Mouse (Mus musculus) erythroblast, adult 5-6 weeks (primary cell): Measurements from ENCODE around the gene Trpv6. TPM values are rescaled to one million over a fixed set of nuclear protein-coding genes. Genes with fewer than 3 reads are reported as not detected.

ENCODE experiments used
- ATAC-seq: replicated peaks from 2 replicates; pipeline ENCODE4 v1.8.0; 2016; ENCODE audit warnings: moderate number of reproducible peaks, mild to moderate bottlenecking, moderate TSS enrichment, inconsistent platforms; ENCODE audit not compliant: poor library complexity, low FRiP score, severe bottlenecking
- total RNA-seq, 2 experiments: library from RNA; stranded (forward) in 1 of 2; stranded (reverse) in 1 of 2; fragments of 150-400 nt in 1 of 2; fragments of 200-764, 138-1000 nt in 1 of 2; gene quantifications; 2 replicates each; pipeline versions ENCODE4 v1.2.3 to v1.2.4; 2015 to 2017; ENCODE audit warnings: low replicate concordance in 2 of 2

Trpv6 gene
- total RNA-seq (2015; ENCODE audit: low replicate concordance) (not detected in 2 replicates), total RNA-seq (2017; ENCODE audit: low replicate concordance) (not detected in 2 replicates)

DNA sequence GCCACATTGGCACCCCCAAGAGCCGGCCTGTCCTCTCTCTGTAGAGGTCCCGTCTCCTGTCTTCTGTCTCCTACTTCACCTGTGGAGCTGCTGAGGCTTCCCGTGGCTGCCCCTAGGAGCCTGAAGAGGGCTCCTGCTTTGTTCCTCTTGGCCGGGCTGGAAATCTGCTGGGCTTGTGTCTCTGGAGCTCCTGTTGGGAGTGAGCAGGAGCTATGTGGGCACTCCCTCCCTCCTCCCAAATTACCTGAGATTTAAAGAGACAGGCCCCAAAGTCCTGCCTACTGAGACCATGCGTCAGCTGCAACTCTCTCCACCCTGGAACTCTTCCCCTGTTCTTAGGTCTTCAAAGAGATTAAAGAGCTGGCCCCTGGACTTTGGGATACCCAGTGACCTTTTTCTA is at the start of gene Trpv6:
TSS of gene Trpv6 (minus strand) at position 228 of the 400 bp plus-strand sequence.
- no peak for ATAC-seq

DNA sequence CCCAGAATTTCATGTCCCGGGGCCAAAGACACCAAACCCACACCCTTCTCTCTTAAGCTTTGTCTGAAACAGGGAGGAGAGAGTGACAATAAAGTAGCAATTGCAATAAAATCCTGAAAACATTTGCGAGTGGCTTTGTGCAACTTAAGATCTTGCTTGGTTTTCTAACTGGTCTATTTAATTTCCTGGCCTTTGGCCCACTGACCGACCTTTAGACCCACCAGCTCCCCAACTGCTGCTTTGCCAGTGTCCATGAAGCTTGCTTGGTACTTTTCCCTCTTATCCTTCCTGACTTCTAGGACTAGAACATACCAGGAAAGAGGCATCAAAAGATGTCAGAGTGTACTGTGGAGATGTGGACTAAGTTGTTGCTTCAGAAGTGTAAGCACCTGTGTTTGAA is 49.4 kb upstream of the Trpv6 start:
- no peak for ATAC-seq

DNA sequence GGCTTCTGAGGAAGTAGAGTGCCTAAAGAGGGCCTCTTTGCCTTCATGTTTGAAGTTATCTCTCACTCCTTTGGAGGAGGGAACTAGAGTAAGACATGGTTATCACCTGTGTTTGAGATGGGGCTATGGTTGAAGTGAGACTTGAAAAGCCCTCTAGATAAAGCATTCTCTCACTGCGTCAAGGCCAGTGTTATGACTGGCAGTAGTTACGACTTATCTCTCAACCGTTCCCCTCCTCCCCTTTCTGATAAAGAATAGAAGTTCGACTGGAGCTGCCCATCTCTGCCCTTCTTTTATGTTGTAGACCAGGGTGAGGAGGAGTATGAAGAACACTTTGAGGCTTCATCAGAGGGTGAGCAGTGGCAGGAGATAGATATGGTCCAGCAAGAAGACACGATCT is 48.7 kb upstream of the Trpv6 start:
- ATAC-seq, result 0 out of 2 replicates have a peak, but pooled peaks have one; percentile 21

DNA sequence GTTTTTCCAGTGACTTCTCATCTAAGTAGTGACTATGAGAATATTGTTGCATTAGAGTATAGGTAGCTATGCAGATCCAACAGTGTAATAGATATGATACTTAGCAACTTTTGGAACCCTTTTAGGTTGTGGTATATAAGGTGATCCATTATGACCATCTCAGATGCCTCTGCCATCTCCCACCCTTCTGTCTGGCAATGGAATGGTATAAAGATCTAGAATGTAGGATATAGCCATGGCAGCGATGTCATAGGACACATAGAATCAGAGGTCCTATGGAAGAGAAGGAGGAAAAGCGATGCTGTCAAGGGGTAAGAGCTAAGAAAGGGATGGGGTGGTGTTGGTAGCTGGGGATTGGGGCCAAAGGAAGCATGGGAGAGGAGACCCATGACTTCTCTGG is 47.9 kb upstream of the Trpv6 start, which contains the start of gene Llcfc1:
TSS of gene Llcfc1 (plus strand) at position 301 of the 400 bp plus-strand sequence.
- no peak for ATAC-seq

DNA sequence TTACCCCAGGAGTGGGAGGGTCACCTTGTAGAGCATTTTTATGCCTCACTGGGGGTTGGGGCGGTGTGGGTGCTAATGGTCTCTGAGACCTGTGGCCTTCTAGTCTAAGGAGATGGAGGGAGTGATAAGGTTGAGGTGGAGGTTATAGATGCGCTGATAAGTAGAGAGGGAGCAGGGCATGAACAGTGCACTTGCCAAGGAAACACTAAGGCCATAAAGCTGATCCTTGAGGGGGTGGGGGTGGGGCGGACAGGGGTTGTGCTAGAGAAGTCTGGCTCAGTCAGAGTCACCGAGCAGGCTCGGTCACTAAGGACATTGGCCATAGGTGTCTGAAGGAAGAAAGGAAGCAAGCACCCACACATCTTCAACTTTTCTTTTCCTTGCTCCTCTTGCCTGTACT is 45.5 kb upstream of the Trpv6 start:
- no peak for ATAC-seq

DNA sequence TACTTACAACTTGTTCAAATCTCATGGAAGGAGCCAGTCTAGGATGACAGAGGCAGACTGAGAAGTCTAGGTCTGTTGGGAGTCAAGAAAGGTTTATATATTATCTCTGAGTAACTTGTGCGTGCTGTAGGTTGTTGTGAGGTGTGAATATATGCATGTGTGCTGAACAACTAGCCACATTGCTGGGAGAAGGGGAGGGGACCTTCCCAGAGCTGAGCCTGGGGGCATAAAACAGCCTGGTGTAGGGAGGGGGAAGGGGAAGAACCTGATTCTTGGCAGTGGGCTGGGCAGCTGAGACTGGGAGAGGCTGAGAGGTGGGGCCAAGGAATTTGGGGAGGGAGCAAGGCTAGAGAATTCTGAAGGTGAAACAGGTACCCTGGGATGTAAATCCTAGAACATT is 44.5 kb upstream of the Trpv6 start, which contains the start of gene Trpv5:
TSS of gene Trpv5 (minus strand) at position 101 of the 400 bp plus-strand sequence.
- ATAC-seq, result no peak

DNA sequence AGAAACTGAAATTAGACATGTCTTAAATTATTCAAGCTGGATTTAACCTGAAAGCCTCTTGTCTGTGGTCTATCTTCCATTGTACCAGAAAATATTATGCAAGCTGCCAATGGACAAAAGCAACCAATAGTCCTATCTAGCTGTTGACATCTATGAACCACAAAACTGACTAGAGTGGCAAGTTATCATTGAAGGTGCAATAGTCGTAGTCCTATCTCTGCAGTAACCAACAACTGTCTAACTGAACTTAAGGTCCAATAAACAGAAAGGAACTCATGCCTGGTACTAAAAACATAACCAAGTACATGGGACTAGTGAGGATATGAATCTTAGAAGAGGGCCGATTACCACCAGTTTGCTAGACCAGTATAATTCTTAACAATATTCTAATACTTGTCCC is 40.3 kb upstream of the Trpv6 start:
- no peak for ATAC-seq

DNA sequence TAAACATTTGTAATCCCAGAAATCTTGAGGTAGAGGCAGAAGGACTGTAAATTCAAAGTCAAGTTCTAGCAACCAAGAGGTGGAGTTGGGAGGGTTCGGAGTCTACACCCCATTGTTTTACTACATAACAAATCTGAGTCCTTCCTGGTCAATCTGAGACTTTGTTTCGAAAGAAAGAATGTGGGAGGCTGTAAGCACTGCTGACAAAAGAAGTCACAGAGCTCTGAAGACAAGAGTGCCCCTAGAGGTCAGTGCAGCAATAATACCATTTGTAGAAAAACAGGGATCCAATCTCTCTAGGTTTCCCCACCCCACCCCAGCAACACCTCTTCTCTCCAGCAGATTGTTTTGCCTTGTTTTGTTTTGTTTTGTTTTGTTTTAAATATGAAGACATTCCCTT is 26.1 kb upstream of the Trpv6 start:
- ATAC-seq, result peak; percentile 52

DNA sequence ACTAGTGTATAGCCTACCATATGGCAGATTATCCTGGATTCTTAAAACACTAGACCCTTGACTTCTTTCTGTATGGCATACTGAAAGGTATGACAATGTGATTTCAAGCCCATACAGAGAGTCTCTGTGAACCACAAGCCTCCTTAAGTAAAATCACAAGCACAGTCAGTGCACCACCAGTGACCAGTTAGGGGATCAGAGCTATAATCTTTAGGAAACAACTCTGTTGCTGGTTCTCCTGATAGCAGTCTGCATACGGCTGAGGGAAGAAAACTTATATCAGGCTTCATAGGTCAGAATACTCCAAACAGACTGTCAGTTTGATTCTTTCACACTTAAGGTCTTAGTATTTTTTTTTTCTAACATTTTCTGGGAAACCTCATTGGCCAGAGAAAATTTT is 22.3 kb upstream of the Trpv6 start:
- ATAC-seq, result no peak

DNA sequence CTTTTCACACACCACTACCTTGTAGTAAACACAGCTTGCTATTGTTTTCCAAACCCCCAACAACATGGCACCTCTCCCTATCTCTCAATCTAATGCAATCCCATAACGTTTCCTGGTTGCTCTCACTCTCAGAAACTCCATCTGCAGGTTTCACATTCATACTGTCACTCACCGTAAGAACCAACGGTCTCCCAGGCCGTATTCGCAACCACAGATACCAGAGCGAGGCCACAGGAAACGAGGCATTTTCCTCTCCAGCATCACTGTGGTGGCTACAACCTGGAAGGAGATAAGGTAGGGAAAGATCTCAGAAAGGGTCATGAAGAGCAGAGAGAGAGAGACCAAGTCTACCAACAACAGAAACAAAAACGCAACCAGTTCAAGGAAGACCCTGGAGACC is 18.4 kb upstream of the Trpv6 start:
- ATAC-seq, result no peak

DNA sequence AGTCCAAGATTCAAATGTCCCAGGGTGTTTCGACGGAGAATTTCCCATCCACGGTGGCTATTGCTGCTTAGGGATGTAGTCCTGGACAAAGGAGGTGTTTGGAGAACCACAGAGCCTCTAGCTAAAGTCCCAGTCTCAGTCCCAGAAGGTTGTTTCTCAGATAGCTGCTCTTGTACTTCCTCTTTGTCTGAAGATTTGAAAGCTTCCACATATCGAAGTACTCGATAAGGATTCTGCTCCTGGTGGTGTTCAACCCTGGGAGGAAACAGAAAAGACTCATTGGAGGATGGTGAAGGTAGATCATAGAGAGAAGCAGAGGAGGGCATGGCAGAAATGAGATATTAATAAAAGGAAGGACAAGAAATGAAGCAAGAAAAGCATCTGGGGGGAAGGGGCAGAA is 17.0 kb upstream of the Trpv6 start:
- ATAC-seq, result no peak

DNA sequence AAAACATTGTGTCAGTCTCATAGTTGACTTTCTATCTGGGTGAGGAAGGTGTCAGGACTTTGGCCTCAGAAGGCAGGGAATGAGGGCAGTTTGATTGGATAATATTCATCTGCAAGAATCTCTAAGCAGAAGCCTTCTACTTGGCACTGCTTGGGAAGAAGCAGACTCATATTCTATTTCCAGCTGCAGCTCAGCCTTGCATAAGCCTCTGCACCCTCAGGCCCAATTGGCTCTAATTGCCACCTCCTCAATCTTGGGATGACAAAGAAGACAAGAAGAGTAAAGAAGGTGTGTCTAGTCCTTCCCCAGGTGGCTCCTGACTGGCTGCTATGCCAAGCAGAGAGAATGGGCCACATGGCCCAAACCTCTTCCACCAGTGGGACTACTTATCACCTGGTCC is 10.5 kb upstream of the Trpv6 start:
- no peak for ATAC-seq

DNA sequence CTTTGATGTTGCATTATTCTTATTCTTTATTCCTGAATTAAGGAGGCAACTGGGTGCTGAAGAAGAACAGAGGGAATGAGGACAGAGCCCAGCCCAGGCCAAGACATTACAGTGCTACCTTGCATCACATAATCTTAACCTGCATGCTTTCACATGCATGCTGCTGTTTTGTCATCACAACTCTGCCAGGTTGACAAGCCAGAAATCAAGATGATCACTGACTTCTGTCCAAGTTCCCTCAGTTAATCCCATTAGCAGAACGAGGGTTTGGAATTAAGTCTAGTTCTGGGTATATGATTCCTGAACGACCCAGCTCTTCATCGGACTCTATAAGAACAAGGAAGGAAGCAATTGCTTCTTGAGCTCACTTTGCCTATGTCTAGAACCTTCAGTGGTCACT is 10.0 kb upstream of the Trpv6 start:
- no peak for ATAC-seq

DNA sequence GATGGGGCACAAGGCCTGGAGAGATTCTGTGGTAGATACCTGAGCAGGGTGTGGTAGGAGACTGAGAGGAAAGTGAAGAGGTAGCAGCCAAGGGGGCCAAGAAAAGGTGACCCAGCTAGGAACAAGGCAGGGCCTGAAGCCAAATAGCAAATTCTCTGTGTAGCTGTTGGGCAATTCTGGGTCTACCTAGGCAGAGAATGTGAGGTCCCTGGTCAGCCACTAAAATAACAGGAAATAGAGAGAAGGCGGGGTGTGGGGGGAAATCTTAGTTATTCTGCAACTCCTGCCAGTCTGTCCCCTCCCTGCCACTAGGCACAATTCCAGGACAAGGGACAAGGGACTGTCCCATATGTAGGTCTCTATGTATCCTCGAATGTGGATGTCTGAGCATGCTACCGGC is 7.0 kb upstream of the Trpv6 start:
- ATAC-seq, result no peak

DNA sequence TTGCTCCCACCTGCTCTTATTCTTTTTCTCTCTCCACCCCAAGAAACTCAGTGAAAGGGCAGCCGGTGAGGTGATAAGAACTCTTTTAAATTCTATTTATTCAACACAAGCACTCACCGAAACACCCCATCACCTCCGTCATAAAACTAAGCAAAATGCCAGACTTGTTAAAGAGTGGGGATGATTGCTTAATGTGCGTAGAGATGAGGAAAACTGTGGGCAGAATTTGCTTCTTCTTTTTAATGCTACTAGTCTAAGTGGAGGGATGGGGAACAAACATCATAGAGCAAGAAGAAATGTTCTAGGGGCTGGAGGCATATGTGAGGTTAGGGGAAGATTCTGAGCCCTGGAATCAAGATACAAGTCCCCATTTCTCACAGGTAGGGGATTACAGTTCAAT is 6.6 kb upstream of the Trpv6 start:
- ATAC-seq, result no peak

DNA sequence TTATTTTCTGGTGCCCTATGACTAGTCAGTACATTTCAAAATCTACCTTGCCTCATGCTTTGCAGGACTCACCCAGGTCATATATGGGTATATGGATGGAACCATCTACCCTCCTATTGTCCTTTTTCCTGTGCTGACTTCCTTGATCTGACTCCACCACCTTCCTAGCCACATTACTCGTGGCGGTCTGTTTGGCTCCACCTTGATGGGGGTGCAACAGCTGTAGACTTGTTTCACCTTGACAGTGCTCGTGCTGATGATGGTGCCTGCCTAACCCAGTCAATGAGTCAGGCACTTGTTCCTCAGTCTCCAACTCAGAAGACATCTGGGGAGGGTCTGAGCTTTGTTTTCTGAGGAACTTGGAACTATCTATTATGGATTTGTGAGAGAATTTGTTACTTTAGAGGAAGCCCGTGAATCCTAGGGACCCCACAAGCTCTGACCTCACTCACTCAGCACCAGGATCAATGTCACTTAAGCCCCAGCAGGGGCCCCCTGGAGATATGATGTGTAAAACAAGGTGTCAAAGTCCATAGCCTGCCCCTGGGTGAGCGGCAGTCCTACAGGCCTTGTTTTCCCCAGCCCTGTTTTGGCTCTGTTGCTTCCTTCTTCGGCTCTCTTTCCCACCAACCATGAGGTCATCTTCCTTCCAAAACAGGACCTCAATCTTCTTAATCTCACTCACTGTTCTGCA is 5.1 kb upstream of the Trpv6 start:
- no peak for ATAC-seq

DNA sequence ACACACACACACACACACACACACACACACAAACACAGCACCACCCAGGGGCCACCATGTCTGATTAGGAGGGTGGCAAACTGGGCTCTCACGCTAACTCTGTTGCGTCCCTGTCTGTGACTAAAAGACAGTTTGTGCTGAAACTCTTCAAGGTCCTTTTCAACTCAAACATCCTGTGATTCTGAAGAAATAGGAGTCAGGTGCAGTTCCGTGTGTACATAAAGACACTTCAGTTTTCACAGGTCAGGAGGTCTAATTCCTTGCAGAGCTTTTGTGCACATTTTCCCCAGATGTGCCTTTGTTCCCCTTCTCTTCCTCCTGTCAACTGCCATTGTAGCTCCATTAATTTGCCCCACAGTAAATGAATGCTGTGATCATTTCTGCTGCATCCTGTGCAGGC is 4.2 kb upstream of the Trpv6 start:
- no peak for ATAC-seq

DNA sequence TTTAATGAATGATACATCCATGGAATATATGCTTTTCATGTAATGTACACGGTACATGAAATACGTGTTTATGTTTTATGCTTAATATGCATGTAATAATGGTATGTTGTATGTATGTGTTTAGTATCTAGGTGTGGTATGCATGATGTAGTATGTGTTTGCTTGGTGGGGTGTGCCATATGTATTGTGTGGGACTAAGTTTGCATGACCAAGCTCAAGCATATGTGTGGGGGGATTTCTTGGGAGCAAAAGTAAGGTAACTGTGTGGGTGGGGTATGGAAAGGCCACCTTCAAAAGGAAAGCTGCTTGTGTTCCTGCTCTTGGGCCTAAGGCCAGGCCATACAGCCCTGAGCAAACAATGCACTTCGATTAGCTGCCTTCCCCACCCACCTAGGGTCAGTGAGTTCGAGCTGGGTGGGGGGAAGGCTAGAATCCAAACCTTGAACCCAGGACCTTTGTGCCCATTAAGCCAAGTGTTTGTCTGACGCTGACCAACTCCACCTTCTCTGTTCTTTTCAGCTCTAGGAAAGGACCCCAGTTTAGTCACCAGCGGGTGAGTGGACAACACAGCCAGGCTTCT is 1.8 kb upstream of the Trpv6 start:
- ATAC-seq, result no peak

DNA sequence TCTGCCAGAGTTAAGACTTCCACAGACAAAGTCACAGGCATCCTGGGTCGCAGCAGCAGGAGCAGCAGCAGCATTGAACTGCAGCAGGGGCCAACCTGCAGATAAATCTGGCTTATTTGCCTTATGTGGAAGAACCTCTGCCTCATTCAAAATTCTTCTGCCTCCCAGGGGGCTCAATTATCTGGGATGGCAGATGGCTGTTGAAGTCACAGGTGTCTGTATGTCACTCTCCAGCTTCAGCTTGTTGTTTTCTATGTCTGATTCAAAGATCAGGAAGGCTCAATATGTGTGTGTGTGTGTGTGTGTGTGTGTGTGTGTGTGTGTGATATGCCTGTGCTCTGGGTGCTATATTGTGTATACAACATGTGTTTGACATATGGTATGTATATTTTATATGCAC is 1.2 kb upstream of the Trpv6 start:
- ATAC-seq, result no peak

DNA sequence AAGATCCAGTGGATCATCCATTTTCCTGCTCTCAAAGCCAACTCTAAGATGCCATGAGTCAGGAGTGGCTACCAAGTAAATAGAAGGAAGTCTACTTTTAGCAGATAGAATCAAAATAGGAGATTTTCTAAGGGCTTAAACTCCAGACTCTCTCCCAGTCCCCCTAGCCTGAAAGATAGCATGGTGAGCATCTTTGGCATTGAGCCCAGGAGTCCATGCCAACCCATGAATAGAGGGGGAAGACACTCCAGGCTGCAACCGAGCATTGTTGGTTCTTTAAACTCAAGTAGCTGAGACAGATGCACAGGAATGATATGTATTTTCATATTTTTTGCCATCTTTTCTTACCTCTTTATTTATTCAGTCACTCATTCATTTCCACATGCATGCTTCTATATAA is 994 bp downstream of the Trpv6 start:
- no peak for ATAC-seq

DNA sequence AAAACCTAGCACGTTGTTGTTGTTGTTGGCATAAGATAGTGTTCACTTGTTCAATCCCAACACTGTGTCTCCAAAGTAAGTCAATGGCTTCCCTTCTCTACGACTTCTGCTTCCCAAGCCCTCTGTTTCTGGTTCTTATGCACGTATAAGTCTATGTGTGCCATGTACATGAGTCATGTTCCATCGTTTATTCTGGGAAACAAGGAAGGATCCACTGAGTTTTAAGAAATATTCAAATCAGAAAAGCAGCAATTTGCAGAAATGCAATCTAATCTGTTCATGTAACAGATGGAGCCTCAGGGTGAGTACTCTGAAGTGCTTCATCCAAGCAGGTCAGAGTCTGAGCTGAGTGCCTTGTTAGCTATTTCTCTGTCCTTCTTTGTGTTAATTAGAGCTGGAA is 4.7 kb downstream of the Trpv6 start:
- no peak for ATAC-seq

DNA sequence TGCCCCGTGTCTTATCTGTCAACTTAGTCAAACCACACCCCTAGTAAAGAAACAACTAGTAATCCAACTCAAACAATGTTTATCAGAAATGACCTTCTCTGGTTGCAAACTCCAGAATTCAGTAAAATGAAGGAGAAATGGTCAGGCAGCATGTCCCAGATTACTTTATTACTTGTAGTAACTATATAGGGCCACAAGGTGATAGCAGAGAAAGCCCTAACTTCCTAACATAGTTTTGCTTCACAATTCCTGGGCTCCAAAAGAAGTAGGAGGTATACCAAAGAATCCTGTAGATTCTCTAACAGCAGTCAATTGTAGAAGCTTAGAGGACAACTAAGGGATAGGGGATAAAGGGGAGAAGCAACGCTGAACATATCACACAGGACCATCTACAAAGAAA is 5.4 kb downstream of the Trpv6 start:
- no peak for ATAC-seq
